ENCODE assay signal across 11 mouse cellular contexts in genomic region chr11:115233526-115234290, GRCm38 (mm10). TPM values are rescaled to one million over a fixed set of nuclear protein-coding genes. Genes with fewer than 3 reads are reported as not detected.
DNase-seq lines count a peak whose midpoint lies in the region; ATAC-seq and TF ChIP-seq lines count a peak whose summit lies in the region.
"Had no signal": no experiment of that assay in that cellular context is flagged by ENCODE, and none has a peak within 500 bp of the region (broad histone marks: within the 10 kb centered on the region; RNA-seq: fewer than 3 reads in every experiment).

No protein-coding gene starts in this region.

- TF ChIP-seq CTCF in liver, adult 2 months (IDR thresholded peaks at IDR 0.05; ENCODE audit: low read depth, low read length): peak; percentile 22; the same call in 1 of the 2 replicates

- H3K36me3 ChIP-seq in liver, adult 2 months (ENCODE audit: control insufficient read depth, insufficient read depth, low read length): no peaks in the 10 kb centered on the region; the same call in 1 of the 2 replicates
- H3K36me3 ChIP-seq in liver, embryonic 11.5 days (ENCODE audit: control insufficient read depth, insufficient read depth, low read length): no peaks in the 10 kb centered on the region
- H3K36me3 ChIP-seq in forebrain, embryonic 15.5 days: no peaks in the 10 kb centered on the region
- no peaks in the 10 kb centered on the region for H3K36me3 ChIP-seq in neural tube, embryonic 15.5 days
- H3K36me3 ChIP-seq: embryonic facial prominence, embryonic 15.5 days; intestine, embryonic 15.5 days had no signal

- no peak overlapping the region for H3K27ac ChIP-seq in liver, adult 2 months (replicated peaks; ENCODE audit: insufficient read depth, low read depth, low read length)
- H3K27ac ChIP-seq in liver, embryonic 11.5 days (ENCODE audit: low read depth, low read length): no peak overlapping the region
- H3K27ac ChIP-seq in forebrain, embryonic 15.5 days (replicated peaks): 0 out of 2 replicates have a peak overlapping the region, but pooled peaks have one; percentile 14
- H3K27ac ChIP-seq in neural tube, embryonic 15.5 days (replicated peaks): no peak overlapping the region
- H3K27ac ChIP-seq: embryonic facial prominence, embryonic 15.5 days; intestine, embryonic 15.5 days had no signal

- DNase-seq in liver, adult 2 months (ENCODE audit: extremely low read depth, low read depth, low spot score): no peak
- DNase-seq in liver, embryonic 11.5 days (ENCODE audit: low spot score): no peak
- peak; percentile 37 for DNase-seq in left cerebral cortex, adult 11 months (ENCODE audit: low spot score)
- DNase-seq in adrenal gland, postnatal 36 days: no peak
- no peak for DNase-seq in spleen, postnatal 4 days (ENCODE audit: low spot score in 2 of 2)

- no peaks in the 10 kb centered on the region for H3K27me3 ChIP-seq in liver, adult 2 months (ENCODE audit: control insufficient read depth, insufficient read depth, low read length)
- H3K27me3 ChIP-seq in liver, embryonic 11.5 days (replicated peaks; ENCODE audit: control insufficient read depth, insufficient read depth, low read length): no peaks in the 10 kb centered on the region
- no peaks in the 10 kb centered on the region for H3K27me3 ChIP-seq in forebrain, embryonic 15.5 days
- H3K27me3 ChIP-seq in neural tube, embryonic 15.5 days (replicated peaks): peaks cover 15% of the 10 kb centered on the region
- H3K27me3 ChIP-seq: intestine, embryonic 15.5 days had no signal

- H3K9ac ChIP-seq in liver, adult 2 months (ENCODE audit: low read depth, low read length): no peak overlapping the region
- no peak overlapping the region for H3K9ac ChIP-seq in liver, embryonic 11.5 days (ENCODE audit: low read depth, low read length)
- no peak overlapping the region for H3K9ac ChIP-seq in forebrain, embryonic 15.5 days (replicated peaks)
- H3K9ac ChIP-seq in neural tube, embryonic 15.5 days (replicated peaks): no peak overlapping the region
- H3K9ac ChIP-seq: embryonic facial prominence, embryonic 15.5 days; intestine, embryonic 15.5 days had no signal

- ATAC-seq in liver, embryonic 11.5 days (replicated peaks; ENCODE audit: low FRiP score): no peak
- ATAC-seq in forebrain, embryonic 15.5 days (replicated peaks): 0 out of 2 replicates have a peak, but pooled peaks have one; percentile 10
- ATAC-seq in neural tube, embryonic 15.5 days (ENCODE audit: low FRiP score): 0 out of 2 replicates have a peak, but pooled peaks have one; percentile 22
- ATAC-seq: intestine, embryonic 15.5 days had no signal

- WGBS in liver, adult 2 months: 95% methylated on average over 20 of the region's 20 CpGs
- 75% methylated on average over 20 of the region's 20 CpGs for WGBS in liver, embryonic 11.5 days
- WGBS in forebrain, embryonic 15.5 days: 50% methylated on average over 20 of the region's 20 CpGs
- 38% methylated on average over 20 of the region's 20 CpGs for WGBS in neural tube, embryonic 15.5 days

- peaks cover 2% of the 10 kb centered on the region; the same call in 1 of the 2 replicates for H3K4me1 ChIP-seq in liver, adult 2 months (ENCODE audit: control insufficient read depth, insufficient read depth, low read length)
- H3K4me1 ChIP-seq in liver, embryonic 11.5 days (replicated peaks; ENCODE audit: control insufficient read depth, insufficient read depth, low read length): peaks cover 37% of the 10 kb centered on the region
- peaks cover 43% of the 10 kb centered on the region for H3K4me1 ChIP-seq in forebrain, embryonic 15.5 days
- H3K4me1 ChIP-seq in neural tube, embryonic 15.5 days: peaks cover 60% of the 10 kb centered on the region

- TF ChIP-seq POLR2A in liver, adult 2 months (IDR thresholded peaks at IDR 0.05; ENCODE audit: extremely low read depth, insufficient read depth, low read length): no peak

- no peak overlapping the region for H3K4me3 ChIP-seq in liver, adult 2 months (ENCODE audit: insufficient read depth, low read depth, low read length)
- H3K4me3 ChIP-seq in liver, embryonic 11.5 days (ENCODE audit: low read depth, low read length): no peak overlapping the region
- H3K4me3 ChIP-seq in forebrain, embryonic 15.5 days: no peak overlapping the region
- H3K4me3 ChIP-seq in neural tube, embryonic 15.5 days (replicated peaks): no peak overlapping the region
- H3K4me3 ChIP-seq: embryonic facial prominence, embryonic 15.5 days; intestine, embryonic 15.5 days had no signal

- no peak overlapping the region for H3K4me2 ChIP-seq in liver, embryonic 11.5 days
- no peak overlapping the region for H3K4me2 ChIP-seq in forebrain, embryonic 15.5 days (replicated peaks)
- H3K4me2 ChIP-seq in neural tube, embryonic 15.5 days: no peak overlapping the region
- H3K4me2 ChIP-seq: embryonic facial prominence, embryonic 15.5 days; intestine, embryonic 15.5 days had no signal

- H3K79me2 ChIP-seq in liver, adult 2 months (ENCODE audit: control insufficient read depth, insufficient read depth, low read length): no peaks in the 10 kb centered on the region

- no peaks in the 10 kb centered on the region for H3K9me3 ChIP-seq in liver, embryonic 11.5 days (ENCODE audit: control insufficient read depth, low read length)
- no peaks in the 10 kb centered on the region for H3K9me3 ChIP-seq in forebrain, embryonic 15.5 days
- no peaks in the 10 kb centered on the region for H3K9me3 ChIP-seq in neural tube, embryonic 15.5 days (replicated peaks)
- H3K9me3 ChIP-seq: embryonic facial prominence, embryonic 15.5 days; intestine, embryonic 15.5 days; megakaryocyte, embryonic 14.5 days had no signal

RNA-seq across cellular contexts. Expression of gene Grin2c, which starts 33.3 kb away (rescaled TPM):
- under 0.01 TPM in 1 of 2 replicates, not detected in the other for total RNA-seq in liver, adult 2 months (2014; rRNA removed)
- polyA plus RNA-seq in liver, adult 2 months (2012; rRNA removed): 0.05 and 0.07 TPM in 2 replicates
- 0.75 and 0.89 TPM in 2 replicates for polyA plus RNA-seq in liver, embryonic 11.5 days (2014; fragmentation: Nextera tagmentation; extraction: Ambion mirVana)
- polyA plus RNA-seq in forebrain, embryonic 15.5 days (2015; fragmentation: Nextera tagmentation; extraction: Ambion mirVana): 0.22 and 0.23 TPM in 2 replicates
- polyA plus RNA-seq in neural tube, embryonic 15.5 days (2015; fragmentation: Nextera tagmentation; extraction: Ambion mirVana): 0.34 and 0.44 TPM in 2 replicates
- total RNA-seq in adrenal gland, postnatal 36 days (2021): 1 to 10 TPM; 1.7 to 4.6 TPM
- polyA plus RNA-seq: embryonic facial prominence, embryonic 15.5 days; stomach, embryonic 16.5 days had no signal

RNA-seq across cellular contexts. Expression of gene Fdxr, which starts 43.1 kb away (rescaled TPM):
- total RNA-seq in liver, adult 2 months (2014; rRNA removed): 13.7 and 15.8 TPM in 2 replicates
- 28.3 and 28.4 TPM in 2 replicates for polyA plus RNA-seq in liver, adult 2 months (2012; rRNA removed)
- polyA plus RNA-seq in liver, embryonic 11.5 days (2014; fragmentation: Nextera tagmentation; extraction: Ambion mirVana): 25.0 and 25.7 TPM in 2 replicates
- 23.9 and 24.0 TPM in 2 replicates for polyA plus RNA-seq in forebrain, embryonic 15.5 days (2015; fragmentation: Nextera tagmentation; extraction: Ambion mirVana)
- 18.6 and 21.5 TPM in 2 replicates for polyA plus RNA-seq in neural tube, embryonic 15.5 days (2015; fragmentation: Nextera tagmentation; extraction: Ambion mirVana)
- 1,000 to 10,000 TPM; 1,168 to 1,492 TPM for total RNA-seq in adrenal gland, postnatal 36 days (2021)

RNA-seq across cellular contexts. Expression of gene Nat9, which starts 46.0 kb away (rescaled TPM):
- total RNA-seq in liver, adult 2 months (2014; rRNA removed): 42.7 and 43.7 TPM in 2 replicates
- 28.7 and 35.2 TPM in 2 replicates for polyA plus RNA-seq in liver, adult 2 months (2012; rRNA removed)
- polyA plus RNA-seq in liver, embryonic 11.5 days (2014; fragmentation: Nextera tagmentation; extraction: Ambion mirVana): 17.0 and 20.1 TPM in 2 replicates
- 19.0 and 24.1 TPM in 2 replicates for polyA plus RNA-seq in forebrain, embryonic 15.5 days (2015; fragmentation: Nextera tagmentation; extraction: Ambion mirVana)
- 22.0 and 22.8 TPM in 2 replicates for polyA plus RNA-seq in neural tube, embryonic 15.5 days (2015; fragmentation: Nextera tagmentation; extraction: Ambion mirVana)
- total RNA-seq in adrenal gland, postnatal 36 days (2021): 10 to 100 TPM; 26.7 to 29.4 TPM

RNA-seq across cellular contexts. Expression of gene Tmem104, which starts 46.4 kb away (rescaled TPM):
- 5.3 and 8.1 TPM in 2 replicates for total RNA-seq in liver, adult 2 months (2014; rRNA removed)
- 8.7 and 9.1 TPM in 2 replicates for polyA plus RNA-seq in liver, adult 2 months (2012; rRNA removed)
- polyA plus RNA-seq in liver, embryonic 11.5 days (2014; fragmentation: Nextera tagmentation; extraction: Ambion mirVana): 10.8 and 13.1 TPM in 2 replicates
- 10.8 and 12.4 TPM in 2 replicates for polyA plus RNA-seq in forebrain, embryonic 15.5 days (2015; fragmentation: Nextera tagmentation; extraction: Ambion mirVana)
- polyA plus RNA-seq in neural tube, embryonic 15.5 days (2015; fragmentation: Nextera tagmentation; extraction: Ambion mirVana): 11.7 TPM in 2 replicates
- total RNA-seq in adrenal gland, postnatal 36 days (2021): 10 to 100 TPM; 19.9 to 23.2 TPM
